Mouse (Mus musculus) T-cell, adult 2 months (primary cell): ENCODE data around the gene Btbd35f21.
"Not testable (repeated sequence)": the region's sequence is repeated elsewhere in the genome, so short reads cannot be mapped to it uniquely, and the experiment has no call there.

ENCODE experiments used
- DNase-seq: peaks from one replicate; pipeline ENCODE4 v3.0.0; 2022; ENCODE audit warnings: low spot score

Gene Btbd35f21

DNA sequence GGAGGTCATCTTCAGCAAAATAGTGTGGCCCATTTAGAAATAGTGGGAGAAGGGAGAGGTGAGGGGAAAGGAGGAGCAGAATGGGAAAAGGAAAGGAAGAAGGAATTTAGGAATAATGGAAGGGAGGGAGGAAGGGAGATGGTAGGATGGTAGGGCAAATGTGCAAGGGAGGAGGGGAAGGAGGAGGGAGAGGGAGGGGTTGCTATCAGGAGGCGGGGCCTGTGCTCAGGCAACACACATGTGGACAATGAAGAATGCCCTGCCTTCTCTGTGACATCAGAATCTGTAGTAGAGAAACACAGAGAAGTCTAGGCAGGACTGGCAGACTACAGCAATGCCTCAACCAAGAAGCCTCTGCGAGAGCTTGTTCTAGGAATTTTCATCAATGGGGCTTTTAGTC is at the start of gene Btbd35f21:
Gene Btbd35f21, plus strand, starts transcription at position 301 of the 400 bp plus-strand sequence.
- not testable (repeated sequence) for DNase-seq
